Mouse (Mus musculus) lung, adult 18-20 months (tissue): ENCODE results near the gene Homer2.

Experiments used
- DNase-seq, 2 experiments: peaks; one replicate each; pipeline ENCODE4 v3.0.0; 2022; ENCODE audit warnings: mixed read lengths in 2 of 2

The Homer2 gene

DNA sequence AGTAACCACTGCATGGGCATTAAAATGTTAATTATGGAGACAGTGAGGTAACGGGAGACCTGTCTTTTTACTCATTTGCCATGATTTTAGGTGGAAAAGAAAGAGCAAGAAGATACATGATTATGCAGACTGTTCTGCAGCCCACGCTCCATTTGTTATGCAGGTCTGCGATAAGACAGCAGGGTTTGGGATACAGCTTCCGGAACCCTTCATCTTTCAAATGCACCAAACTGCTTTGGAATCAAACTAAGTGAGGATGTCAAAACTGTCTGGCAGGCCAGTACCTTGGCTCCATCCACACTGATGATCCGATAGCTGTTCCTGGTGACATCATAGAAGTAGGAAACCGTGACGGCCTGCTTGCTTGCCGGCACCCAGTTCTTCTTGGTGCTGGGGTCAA is 58.1 kb downstream of the Homer2 start:
- no peak for DNase-seq

DNA sequence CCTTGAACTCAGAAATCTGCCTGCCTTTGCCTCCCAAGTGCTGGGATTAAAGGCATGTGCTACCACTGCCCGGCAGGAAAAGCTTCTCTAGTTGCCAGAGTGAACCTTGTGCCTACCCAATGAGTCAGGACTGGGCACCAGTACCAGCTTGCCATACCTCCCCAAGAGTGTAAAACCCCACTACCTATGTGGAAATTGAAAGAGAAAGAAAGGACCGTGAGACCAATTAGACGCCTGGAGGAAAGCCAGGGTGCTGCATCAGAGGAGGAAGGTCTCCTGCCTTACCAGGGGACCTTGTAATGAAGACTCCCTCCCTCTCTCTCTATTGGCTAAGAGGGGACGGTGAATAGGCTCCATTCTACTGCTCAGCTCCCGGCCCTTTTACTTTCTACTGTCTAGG is 59.4 kb downstream of the Homer2 start:
- no peak for DNase-seq

DNA sequence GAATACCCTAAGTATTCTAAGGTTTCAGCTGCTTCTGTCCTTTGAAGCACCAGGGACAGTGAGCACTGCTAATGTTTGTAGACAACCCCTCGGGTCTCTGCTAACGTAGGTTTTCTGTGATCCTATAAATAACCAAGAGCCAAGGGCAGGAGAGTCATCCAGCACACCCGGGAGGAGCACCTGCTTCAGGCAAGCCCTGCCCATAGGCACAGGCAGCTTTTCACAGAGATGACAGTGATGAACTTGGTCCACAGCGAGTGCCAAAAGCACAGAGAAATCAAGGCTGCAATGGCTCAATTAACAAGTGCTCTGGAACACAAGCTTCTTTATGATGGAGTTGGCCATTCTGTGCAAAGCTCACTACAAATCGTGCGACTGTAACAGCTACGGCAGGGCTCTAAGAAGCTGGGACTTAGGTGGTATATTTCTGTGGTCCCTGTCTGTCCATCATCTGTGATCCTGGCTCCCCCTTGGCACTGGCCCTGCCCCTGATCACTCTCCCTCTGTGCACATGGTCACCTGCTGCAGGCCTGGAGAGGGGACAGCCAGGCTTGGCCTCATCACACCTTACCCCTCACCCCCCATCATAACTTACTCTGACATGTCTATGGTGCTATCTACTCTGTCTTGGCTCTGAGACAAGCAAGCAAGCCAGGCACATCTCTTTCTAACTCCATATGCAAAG is 62.6 kb downstream of the Homer2 start:
- DNase-seq = no peak

DNA sequence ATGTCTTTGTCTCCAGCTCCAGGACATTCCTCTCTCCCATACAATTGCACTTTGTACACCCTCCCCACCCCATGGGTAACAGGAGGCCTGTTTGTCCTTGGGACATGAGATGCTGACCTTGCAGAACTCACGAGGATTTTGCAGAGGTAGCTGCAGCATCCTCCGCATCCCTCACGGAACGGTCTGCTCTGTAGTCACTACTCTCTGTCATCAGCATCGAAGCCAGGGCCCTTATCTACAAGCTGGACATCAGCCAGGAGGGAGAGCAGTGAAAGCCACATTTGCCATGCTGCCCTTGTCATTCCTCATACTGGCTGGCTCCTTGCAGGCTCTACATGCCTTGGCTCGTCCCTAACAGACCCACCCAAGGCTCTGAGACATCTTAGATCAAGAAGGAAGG is 66.2 kb downstream of the Homer2 start:
- no peak for DNase-seq

DNA sequence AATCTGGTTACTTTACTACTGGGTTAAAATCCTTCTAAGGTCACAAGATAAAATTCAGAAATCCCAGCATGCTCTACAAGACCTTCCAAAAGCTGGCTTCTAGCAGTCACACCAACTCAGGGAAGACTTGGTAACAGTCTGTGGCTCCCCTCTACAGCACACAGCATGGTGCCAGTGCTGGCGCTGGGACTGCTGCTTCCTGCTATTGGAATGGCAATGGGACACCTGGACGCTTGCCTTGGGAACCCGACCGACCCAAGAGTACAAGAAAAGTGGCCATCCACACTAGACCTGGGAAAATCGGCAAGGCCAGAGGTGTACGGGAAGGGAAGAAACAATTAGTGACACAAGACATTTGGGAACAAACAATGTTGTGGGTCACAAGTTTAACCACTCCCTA is 74.7 kb downstream of the Homer2 start:
- DNase-seq = no peak

DNA sequence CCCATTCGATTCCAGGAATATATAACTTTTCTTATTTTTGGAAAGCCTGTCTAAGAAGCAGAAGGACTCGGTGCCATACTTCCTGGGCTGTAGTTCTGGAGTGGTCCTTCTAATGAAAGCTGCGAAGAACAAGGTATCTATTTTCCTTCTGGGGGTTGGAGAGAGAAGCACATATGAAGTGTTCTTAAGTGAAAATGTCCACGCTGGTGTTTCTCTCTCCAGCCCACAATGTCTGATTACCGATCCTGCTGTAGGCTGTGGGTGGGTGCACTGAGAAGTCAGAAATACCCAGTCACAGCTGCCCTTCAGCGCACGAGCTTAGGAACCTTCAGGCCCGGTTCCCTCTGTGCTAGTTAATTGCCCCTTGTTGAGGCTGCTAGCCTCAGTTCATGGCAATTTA is 76.1 kb downstream of the Homer2 start:
- DNase-seq = no peak

DNA sequence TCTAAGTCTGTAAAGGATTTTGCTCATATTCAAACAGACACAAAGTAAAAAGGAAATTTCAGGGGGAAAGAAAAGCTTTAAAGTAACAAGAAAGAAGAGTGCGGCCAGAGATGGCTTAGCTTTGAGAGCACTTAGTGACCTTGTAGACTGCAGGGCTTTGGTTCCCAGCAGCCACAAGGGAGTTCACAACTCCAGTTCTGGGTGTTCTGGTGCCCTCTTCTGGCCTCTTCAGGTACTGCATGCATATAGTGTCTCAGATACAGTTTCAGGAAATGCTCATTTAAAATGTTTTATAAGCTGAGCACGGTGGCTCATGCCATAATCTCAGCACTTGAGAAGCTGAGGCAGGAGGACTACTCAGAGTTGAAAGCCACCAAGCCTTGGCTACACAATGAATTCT is 80.9 kb downstream of the Homer2 start:
- DNase-seq = no peak

DNA sequence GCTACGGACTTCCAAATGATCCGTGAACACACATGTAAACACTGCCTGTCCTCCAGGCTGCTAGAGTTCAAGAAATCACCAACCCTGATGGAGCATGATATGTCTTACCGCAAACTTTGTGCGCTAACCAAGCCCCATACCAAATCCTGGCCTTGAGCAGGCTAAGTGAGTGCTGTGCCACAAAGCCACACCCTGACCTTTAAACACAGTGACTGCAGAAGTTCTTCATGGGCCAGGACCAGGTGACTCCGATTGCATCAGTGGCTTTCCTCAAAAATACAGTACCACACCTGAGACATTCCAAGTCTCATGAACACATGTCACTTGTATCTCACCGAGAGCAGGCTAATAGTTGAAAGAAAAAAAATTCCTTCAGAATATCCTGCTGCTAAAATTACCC is 83.6 kb downstream of the Homer2 start:
- DNase-seq = no peak

DNA sequence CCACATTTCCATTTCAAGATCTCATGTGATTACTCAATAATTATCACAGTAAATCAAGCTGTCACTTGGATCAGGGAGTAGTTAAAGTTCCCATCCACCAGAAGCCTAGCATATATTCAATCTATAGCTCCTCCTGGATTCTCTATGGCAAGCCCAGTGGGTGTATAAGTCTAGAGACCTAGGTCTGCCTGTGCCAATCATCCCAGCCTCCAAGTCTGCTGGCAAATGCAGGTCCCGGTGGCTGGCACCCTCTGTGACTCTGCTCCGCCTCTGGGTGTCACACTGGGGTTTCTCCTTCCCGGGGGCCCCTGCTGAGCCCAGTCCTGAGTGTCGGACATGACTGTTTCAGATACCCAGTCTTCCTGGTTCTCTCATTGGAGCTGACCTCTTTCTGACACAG is 84.5 kb downstream of the Homer2 start:
- no peak for DNase-seq

DNA sequence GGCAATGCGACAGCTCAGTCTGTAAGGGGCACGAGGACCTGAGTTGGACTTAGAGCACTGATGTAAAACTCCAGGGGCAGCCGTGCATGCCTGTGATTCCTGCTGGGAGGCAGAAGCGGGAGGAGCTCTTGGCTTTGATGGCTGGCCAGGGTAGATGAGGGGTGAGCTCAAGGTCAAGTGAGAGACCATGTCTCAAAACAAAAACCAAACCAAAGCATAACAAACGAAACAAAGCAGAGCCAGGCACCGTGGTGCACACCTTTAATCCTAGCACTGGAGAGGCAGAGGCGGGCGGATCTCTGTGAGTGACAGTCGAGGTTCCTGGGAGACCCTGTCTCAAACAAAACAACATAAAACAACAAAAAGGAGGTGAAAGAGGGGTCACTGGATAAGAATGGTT is 92.3 kb downstream of the Homer2 start:
- no peak for DNase-seq

DNA sequence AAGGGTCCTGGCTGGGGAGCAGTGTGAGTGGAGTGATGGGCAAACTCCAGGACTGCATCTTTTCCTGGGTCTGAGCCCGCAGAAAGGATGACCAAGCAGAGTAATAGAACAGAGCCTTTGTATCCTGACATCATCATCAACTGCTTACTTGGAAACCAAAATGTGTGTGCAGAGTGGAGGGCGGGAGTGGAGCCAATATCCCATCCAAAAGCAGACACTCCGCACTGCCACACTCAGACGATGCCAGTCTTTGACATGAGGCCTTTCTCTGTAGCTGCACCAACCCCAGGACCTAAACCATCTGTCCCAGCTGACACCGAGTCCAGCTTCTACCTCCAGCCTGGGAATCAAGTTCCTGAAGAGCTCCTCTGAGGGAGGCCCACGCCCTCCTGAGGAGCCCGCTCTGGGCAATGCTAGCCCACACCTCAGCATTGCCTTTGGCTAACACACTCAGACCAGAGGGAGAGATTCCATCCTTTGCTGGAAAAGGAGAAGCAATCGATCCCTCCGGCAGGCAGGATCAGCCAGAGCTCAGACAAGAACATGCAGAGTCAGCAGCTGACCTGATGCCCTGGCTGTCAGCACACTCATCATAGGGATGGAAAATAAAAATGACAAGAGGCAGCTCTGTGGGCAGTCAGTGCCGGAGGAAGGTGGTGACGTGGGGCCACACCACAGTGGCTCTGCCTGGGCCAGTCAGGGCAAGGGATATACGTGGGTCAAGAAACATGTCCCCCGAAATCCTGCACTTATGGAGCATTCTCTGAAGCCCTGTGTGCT is 94.3 kb downstream of the Homer2 start:
- no peak for DNase-seq

DNA sequence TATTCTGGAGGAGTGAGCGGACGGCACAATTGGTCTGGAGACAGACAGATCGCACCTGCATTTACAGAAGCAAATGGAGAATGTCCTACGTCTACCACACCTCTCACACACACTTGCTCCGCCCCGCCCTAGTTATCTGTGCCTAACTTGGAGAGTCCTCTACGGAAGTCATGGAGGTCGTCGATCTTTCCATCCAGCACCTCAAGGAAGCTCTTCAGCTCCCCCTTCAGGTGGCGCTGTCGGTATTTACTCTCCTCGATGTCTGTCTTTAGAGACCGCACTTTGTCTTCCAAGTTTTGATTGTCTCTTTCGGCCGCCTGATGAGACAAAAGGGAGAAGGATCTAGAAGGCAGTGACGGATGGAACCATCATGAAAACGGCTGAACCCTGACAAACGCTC is 97.2 kb downstream of the Homer2 start:
- DNase-seq = peak; percentile 5 to 15

DNA sequence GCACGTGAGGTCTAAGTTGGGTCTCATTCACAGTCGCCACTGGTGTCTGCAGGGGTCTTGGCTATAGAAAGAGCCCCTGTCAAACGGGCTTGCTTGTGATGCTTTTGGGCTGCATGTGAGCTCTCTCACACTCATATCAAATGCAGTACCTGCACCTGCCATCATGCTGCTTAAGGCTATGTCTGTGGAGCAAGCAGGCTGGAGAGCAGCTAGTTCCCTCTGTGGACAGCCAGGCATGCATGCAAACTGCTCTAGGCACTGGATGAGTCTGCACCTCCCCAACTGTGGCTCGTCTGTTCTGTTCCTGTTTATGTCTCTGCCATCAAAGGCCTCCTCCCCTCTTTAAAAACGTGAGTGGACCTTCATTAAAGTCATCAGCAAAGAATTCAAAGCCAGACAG is 100.9 kb downstream of the Homer2 start:
- DNase-seq = no peak

DNA sequence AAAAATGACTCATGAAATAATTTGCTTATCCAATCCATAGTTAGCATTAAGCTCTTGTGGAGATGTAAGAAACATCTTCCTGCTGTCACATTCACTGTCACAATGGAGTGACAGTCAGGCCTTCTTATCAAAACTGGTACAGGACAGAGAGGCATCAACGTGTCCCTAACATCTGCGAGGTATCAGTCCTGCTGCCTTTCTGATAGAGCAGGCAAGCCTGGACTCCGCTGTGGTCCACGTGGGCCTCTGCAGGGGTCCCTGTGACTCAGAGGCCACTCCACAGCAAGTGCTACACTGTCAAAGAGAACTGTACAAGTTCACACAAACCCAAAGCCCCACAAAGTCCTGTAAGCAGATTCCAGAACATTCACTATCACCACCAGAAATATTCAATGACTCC is 101.8 kb downstream of the Homer2 start:
- DNase-seq = no peak

DNA sequence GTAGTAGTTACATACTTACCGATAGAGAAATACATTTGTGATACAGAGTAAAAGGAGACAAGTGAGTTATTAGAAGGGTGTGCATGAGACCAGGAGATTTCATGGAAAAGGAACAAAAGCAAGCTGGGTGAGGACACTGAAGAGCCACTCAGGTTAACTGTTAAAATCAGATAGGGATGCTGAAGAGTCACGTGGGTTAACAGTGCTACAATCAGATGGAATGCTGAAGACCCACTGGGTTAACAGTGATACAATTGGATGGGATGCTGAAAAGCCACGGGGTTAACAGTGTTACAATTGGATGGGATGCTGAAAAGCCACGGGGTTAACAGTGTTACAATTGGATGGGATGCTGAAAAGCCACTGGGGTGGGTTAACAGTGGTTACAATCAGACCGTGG is 102.3 kb downstream of the Homer2 start:
- no peak for DNase-seq

DNA sequence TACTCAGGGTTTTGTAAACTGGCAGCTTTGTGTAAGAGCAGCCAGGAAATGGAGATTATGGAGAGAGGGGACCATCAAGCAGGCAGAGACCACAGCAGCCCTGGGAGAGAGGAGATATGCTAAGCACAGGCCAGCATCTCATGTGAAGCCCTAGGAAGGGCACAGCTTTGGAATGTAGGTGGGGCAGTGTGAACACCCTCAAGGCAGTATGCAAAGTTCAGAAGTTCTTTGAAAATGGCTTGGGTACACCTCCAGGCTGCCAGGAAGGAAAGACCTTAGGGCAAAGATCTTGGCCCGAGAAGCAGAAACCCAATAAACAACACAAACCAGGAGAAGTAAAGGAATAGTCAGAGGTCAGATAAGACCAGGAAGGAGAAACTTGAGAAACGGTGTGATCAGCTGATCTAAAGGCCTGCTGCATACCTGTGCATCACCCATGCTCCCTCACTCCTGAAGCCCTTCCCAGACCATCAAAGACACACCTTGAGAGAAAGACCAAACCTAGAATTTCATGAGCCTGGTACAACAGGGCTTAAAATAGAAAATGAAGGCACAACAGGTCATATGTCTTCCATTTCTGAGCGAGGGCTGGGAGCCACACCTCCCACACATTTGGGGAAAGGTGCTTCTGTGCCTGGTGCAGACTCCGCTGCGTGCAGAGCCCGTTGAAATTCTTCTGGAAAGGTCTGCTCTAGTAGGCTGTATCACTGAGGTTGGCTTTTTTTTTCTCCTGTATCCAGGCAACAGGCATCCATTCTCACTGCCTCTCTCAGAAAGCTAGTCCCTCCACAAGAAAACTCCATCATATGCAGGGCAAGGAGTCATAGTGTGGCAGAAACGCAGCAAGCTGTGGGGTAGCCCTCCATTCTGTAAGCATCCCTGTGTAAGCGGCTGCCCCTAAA is 107.7 kb downstream of the Homer2 start:
- DNase-seq = peak in 1 of 2 experiments; percentile 10

DNA sequence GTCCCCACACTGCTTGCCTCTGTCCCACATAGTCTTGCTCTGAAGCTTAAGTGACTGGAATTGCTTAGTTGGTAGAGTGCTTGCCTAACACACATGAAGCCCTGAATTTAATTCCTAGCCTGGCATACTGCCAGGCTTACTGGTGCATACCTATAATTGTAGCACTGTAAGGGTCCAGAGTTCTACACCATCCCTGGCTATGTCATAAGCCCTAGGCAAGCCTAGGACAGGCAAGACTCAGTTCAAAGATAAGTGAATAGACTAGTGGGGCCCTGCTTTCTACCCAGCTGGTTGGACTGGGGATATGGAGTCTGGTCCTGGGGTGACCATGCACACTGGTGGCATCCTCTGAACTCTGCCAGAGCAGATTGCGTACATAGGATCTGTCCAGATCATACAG is 109.7 kb downstream of the Homer2 start:
- DNase-seq = no peak

DNA sequence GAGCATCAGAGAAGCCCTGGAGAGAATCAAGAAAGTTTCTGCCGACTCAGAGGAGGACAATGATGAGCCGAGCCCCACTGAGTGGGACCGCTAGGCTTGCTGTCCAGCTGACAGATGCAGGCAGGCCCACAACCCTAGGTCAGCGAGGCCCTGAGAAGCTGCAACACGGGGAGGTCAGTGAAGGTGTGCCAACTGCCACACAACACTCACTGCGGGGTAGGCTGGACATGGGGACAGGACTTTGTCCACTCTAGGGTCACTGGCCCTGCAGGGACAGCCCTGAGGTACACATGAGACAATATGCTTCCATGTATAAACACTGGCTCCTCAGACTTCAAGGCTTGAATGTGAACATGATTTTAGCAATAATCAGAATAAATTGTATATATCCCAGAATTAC is 111.2 kb downstream of the Homer2 start:
- no peak for DNase-seq

DNA sequence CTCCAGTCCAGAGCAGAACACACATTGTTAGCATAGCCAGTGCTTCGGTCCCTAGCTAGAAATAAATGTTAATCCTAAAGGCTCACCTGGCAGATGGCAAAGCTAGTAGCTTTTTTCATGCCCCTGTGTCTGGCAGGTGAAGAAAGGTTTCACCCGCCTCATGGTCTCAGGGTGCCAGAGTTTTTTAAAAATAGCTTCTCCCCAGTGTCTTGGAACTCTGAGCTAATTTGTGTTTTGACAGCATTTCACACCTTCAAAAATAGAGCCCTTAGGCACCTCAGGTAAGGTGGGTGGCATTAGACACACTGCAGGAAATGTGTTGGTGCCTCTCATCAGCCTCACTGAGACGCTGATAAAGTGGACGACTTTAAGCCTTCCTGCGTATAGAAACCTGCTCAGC is 112.3 kb downstream of the Homer2 start:
- DNase-seq = no peak

DNA sequence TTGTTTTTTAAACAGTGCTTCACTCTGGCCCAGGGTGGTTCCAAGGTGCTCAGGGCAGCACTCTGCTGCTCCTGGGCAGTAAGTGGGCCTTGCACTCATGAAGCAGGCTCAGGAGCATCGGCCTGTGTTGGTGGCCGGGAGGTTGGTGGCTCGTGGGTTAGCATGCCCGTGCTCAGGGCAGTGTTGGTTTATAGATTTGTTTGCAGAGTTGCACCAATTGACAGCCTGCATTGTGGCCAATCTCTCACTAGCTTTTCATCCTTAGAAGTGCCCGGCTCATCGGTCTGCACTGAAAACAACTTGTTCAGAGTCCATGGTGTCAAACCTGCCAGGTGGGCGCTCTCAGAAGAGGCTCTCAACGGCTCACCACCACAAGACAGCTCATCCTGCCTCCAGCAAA is 113.9 kb downstream of the Homer2 start:
- no peak for DNase-seq

DNA sequence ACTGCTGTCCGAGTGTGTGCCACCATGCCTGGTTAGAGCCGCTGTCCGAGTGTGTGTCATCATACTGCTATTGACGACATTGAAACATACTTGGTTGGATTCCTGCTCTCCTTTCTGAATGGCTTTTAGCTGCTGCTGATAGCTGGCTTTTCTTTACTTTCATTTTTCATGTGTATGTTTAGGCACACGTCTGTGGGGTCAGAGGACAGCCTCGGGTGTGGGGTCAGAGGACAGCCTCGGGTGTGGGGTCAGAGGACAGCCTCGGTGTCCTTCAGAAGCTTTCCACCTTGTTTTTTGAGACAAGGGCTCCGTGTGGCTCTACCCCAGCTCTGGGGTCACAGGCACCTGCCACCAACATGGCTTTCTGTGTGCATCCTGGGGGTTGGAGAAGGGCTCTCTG is 114.6 kb downstream of the Homer2 start:
- DNase-seq = no peak

DNA sequence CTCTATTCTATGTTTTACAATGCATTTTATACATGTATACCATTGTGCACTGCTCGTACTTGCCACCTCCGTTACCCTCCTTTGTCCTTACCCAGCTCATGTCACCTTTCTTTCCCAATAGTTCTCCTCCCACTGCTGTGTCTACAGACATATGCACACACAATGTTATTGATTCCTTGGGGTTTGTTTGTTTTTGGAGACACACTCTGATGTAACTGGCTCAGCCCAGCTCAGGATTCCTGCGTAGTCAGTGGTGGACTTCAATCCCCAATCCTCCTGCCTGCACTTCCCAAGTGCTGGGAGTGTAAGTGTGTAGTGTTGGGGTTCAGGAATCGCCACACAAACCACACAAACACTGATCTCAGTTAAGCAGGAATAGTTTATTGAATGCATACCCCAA is 120.1 kb downstream of the Homer2 start:
- DNase-seq = no peak

DNA sequence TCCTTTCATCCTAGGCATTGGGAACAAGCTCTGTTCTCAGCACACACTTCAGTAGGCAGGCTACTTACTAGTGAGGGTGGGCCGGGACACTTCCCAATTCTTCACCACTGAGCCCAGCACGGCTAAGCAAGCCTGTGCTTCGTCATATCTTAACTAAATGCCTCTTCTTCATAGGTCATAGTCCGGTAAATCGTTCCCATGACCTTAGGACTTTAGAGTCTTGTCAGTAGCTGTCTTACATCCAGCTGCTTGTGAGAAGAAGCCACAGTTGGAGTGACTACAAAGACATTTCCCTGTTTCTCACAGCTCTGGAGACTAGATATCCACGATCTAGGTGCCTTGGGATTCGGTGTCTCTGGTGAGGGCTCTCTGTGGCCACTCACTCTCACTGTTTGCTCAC is 122.0 kb downstream of the Homer2 start:
- no peak for DNase-seq

DNA sequence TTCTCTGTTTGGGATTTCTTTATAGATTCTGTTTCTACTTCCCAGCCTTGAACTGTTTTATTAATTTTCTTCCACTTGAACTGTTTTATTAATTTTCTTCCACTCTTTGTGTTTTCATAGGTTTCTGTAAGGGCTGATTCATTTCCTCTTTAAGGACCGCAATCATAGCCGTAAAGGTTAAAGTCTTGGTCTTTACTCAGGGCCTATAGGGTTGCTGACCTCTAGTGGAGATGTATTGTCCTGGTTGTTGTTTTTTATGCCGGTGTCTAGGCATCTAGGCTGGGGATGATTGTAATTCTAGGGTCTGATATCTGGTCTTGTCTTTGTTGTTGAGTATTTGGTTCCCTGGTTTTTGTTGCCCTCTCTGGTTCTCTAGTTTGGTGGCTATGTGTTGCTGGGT is 123.8 kb downstream of the Homer2 start:
- DNase-seq = no peak
